Mouse (Mus musculus) fat pad, adult 2 months (tissue): ENCODE measurements at regions not wholly inside any gene's neighbourhood (a gene's known extent, or its start where the extent isn't known, plus 50 kb on each side); places are given as distances from the start of the nearest gene placed in this dataset.

Experiments used
- DNase-seq: peaks from one replicate; pipeline ENCODE4 v3.0.0-alpha.2; 2011; ENCODE audit warnings: low read depth, low spot score; ENCODE audit errors: extremely low read depth

GRCm38 (mm10) chr4:106209975-106210374 lies 106.0 kb upstream of the Usp24 start:
- no peak for DNase-seq

GRCm38 (mm10) chr4:106214170-106214569 lies 101.8 kb upstream of the Usp24 start:
- no peak for DNase-seq

- no peak for DNase-seq
Measured at GRCm38 (mm10) chr4:106220621-106221020, 95.4 kb upstream of the Usp24 start.

GRCm38 (mm10) chr4:106225184-106225862 lies 90.7 kb upstream of the Usp24 start:
- DNase-seq: no peak

- no peak for DNase-seq
Measured at GRCm38 (mm10) chr4:106227428-106227827, 88.6 kb upstream of the Usp24 start.

GRCm38 (mm10) chr4:106228534-106228933 lies 87.5 kb upstream of the Usp24 start:
- no peak for DNase-seq

- DNase-seq: no peak
Measured at GRCm38 (mm10) chr4:106229526-106229925, 86.5 kb upstream of the Usp24 start.

- no peak for DNase-seq
Measured at GRCm38 (mm10) chr4:106232499-106232970, 83.5 kb upstream of the Usp24 start.

- no peak for DNase-seq
Measured at GRCm38 (mm10) chr4:106244384-106244819, 71.6 kb upstream of the Usp24 start.

- no peak for DNase-seq
Measured at GRCm38 (mm10) chr4:106244826-106245510, 71.0 kb upstream of the Usp24 start.

- DNase-seq: no peak
Measured at GRCm38 (mm10) chr4:106246695-106247094, 69.3 kb upstream of the Usp24 start.

GRCm38 (mm10) chr4:106247398-106247797 lies 68.6 kb upstream of the Usp24 start:
- no peak for DNase-seq

- DNase-seq: no peak
Measured at GRCm38 (mm10) chr4:106248272-106248671, 67.7 kb upstream of the Usp24 start.

- no peak for DNase-seq
Measured at GRCm38 (mm10) chr4:106249028-106249782, 66.8 kb upstream of the Usp24 start.

GRCm38 (mm10) chr4:106250048-106250447 lies 66.0 kb upstream of the Usp24 start:
- DNase-seq: no peak

- no peak for DNase-seq
Measured at GRCm38 (mm10) chr4:106251430-106251829, 64.6 kb upstream of the Usp24 start.

- DNase-seq: no peak
Measured at GRCm38 (mm10) chr4:106252946-106253345, 63.1 kb upstream of the Usp24 start.

GRCm38 (mm10) chr4:106254761-106255475 lies 61.1 kb upstream of the Usp24 start:
- no peak for DNase-seq

GRCm38 (mm10) chr4:106255959-106256609 lies 59.9 kb upstream of the Usp24 start:
- DNase-seq: peak; percentile 81

- DNase-seq: no peak
Measured at GRCm38 (mm10) chr4:106261404-106261803, 54.6 kb upstream of the Usp24 start.
